Mouse (Mus musculus) hindbrain, embryonic 11.5 days (tissue): ENCODE results near the gene Copz2. TPM values are rescaled to one million over a fixed set of nuclear protein-coding genes. Genes with fewer than 3 reads are reported as not detected.

Source experiments
- ATAC-seq: fragments of 200-750 bp; cut with Nextera tagmentation; 2 replicates; pipeline ENCODE4 v1.8.0; 2017; ENCODE audit warnings: mild to moderate bottlenecking, moderate TSS enrichment, moderate library complexity; ENCODE audit not compliant: low FRiP score
- DNase-seq: peaks from one replicate; pipeline ENCODE4 v3.0.0-alpha.2; 2015; ENCODE audit warnings: low spot score
- H3K27ac ChIP-seq: fragments of 300-500 bp; sonication (generic); 2 replicates; pipeline ENCODE4 v1.5.1; 2014; ENCODE audit warnings: mild to moderate bottlenecking, low read depth, low read length
- H3K27me3 ChIP-seq: fragments of 300-500 bp; sonication (generic); 2 replicates; pipeline ENCODE4 v1.6.1; 2014; ENCODE audit warnings: mild to moderate bottlenecking, low read length, moderate library complexity, mixed read lengths; ENCODE audit not compliant: control insufficient read depth, insufficient read depth
- H3K36me3 ChIP-seq: fragments of 300-500 bp; sonication (generic); 2 replicates; pipeline ENCODE4 v1.6.1; 2014; ENCODE audit warnings: mild to moderate bottlenecking, low read length, moderate library complexity, mixed read lengths; ENCODE audit not compliant: control insufficient read depth, insufficient read depth
- H3K4me1 ChIP-seq: fragments of 300-500 bp; sonication (generic); replicated peaks from 2 replicates; pipeline ENCODE4 v1.6.1; 2014; ENCODE audit warnings: low read length, mixed read lengths; ENCODE audit not compliant: control insufficient read depth, insufficient read depth
- H3K4me2 ChIP-seq: fragments of 300-500 bp; sonication (generic); replicated peaks from 2 replicates; pipeline ENCODE4 v1.6.1; 2014; ENCODE audit warnings: mild to moderate bottlenecking, low read depth, low read length
- H3K4me3 ChIP-seq: fragments of 300-500 bp; sonication (generic); 2 replicates; pipeline ENCODE4 v1.5.1; 2014; ENCODE audit warnings: low read depth, low read length
- H3K9ac ChIP-seq: fragments of 300-500 bp; sonication (generic); 2 replicates; pipeline ENCODE4 v1.6.1; 2014; ENCODE audit warnings: low read depth, low read length
- H3K9me3 ChIP-seq: fragments of 300-500 bp; sonication (generic); 2 replicates; pipeline ENCODE4 v1.6.1; 2016; ENCODE audit warnings: low read length; ENCODE audit not compliant: control insufficient read depth
- WGBS: fragments of 180-500 bp; shearing (Covaris S2); extraction: QIAGEN DNeasy Blood & Tissue Kit; methylation state at CpG from one replicate; pipeline ENCODE4 v1.1.7; 2014; 5-methylcytosine and 5-hydroxymethylcytosine counted together
- polyA plus RNA-seq: library from polyadenylated mRNA; unstranded; fragments of >200 nt; fragmentation: Nextera tagmentation; extraction: Ambion mirVana; gene quantifications from 2 replicates; pipeline ENCODE4 v1.2.1, GENCODE M21; 2014

Gene Copz2
- polyA plus RNA-seq, 1 experiment from 2014 or later, result 62.8 TPM

GRCm38 (mm10) chr11:96832541-96832940 lies 17.1 kb upstream of the Copz2 start:
- no peak overlapping the region for H3K4me2 ChIP-seq
- H3K27ac ChIP-seq, result no peak overlapping the region
- ATAC-seq (no peak), DNase-seq (no peak)
- WGBS, result 88% methylated on average over 3 of the region's 3 CpGs
- no peaks in the 10 kb centered on the region for H3K27me3 ChIP-seq
- no peaks in the 10 kb centered on the region for H3K9me3 ChIP-seq
- H3K36me3 ChIP-seq, result no peaks in the 10 kb centered on the region
- no peak overlapping the region for H3K4me3 ChIP-seq
- no peaks in the 10 kb centered on the region; the same call in 1 of the 2 replicates for H3K4me1 ChIP-seq
- no peak overlapping the region for H3K9ac ChIP-seq

- H3K4me3 ChIP-seq, result no peak overlapping the region
Observed at GRCm38 (mm10) chr11:96832973-96833372, 16.7 kb upstream of the Copz2 start.

GRCm38 (mm10) chr11:96834127-96834526 lies 15.5 kb upstream of the Copz2 start:
- Histone ChIP-seq H3K4me1 (no peaks in the 10 kb centered on the region; the same call in 1 of the 2 replicates), H3K9ac (no peak overlapping the region), H3K4me2 (no peak overlapping the region), H3K27me3 (no peaks in the 10 kb centered on the region), H3K27ac (no peak overlapping the region), H3K36me3 (no peaks in the 10 kb centered on the region), H3K9me3 (no peaks in the 10 kb centered on the region), H3K4me3 (no peak overlapping the region)
- DNase-seq, result no peak
- ATAC-seq, result no peak
- 92% methylated on average over 1 of the region's 1 CpGs for WGBS

More at GRCm38 (mm10) chr11:96832973-96833372, 16.7 kb upstream of the Copz2 start:
- Histone ChIP-seq H3K4me2 (no peak overlapping the region), H3K27me3 (no peaks in the 10 kb centered on the region), H3K4me1 (no peaks in the 10 kb centered on the region; the same call in 1 of the 2 replicates), H3K36me3 (no peaks in the 10 kb centered on the region), H3K27ac (no peak overlapping the region), H3K9me3 (no peaks in the 10 kb centered on the region), H3K9ac (no peak overlapping the region)
- no peak for ATAC-seq
- WGBS, result 66% methylated on average over 2 of the region's 2 CpGs
- no peak for DNase-seq

GRCm38 (mm10) chr11:96837298-96837697 lies 12.4 kb upstream of the Copz2 start:
- no peak overlapping the region for H3K9ac ChIP-seq
- H3K36me3 ChIP-seq, result no peaks in the 10 kb centered on the region
- ATAC-seq (no peak), DNase-seq (no peak)
- H3K9me3 ChIP-seq, result no peaks in the 10 kb centered on the region
- H3K4me3 ChIP-seq, result no peak overlapping the region
- H3K4me2 ChIP-seq, result no peak overlapping the region
- WGBS, result 34% methylated on average over 9 of the region's 9 CpGs
- no peaks in the 10 kb centered on the region for H3K27me3 ChIP-seq
- H3K4me1 ChIP-seq, result no peaks in the 10 kb centered on the region
- no peak overlapping the region for H3K27ac ChIP-seq

- H3K9me3 ChIP-seq, result no peaks in the 10 kb centered on the region
Observed at GRCm38 (mm10) chr11:96838341-96838740, 11.3 kb upstream of the Copz2 start.

GRCm38 (mm10) chr11:96839428-96839827 lies 10.2 kb upstream of the Copz2 start:
- Histone ChIP-seq H3K9ac (no peak overlapping the region), H3K9me3 (no peaks in the 10 kb centered on the region), H3K36me3 (no peaks in the 10 kb centered on the region), H3K27me3 (no peaks in the 10 kb centered on the region), H3K4me2 (no peak overlapping the region), H3K4me1 (no peaks in the 10 kb centered on the region), H3K4me3 (no peak overlapping the region), H3K27ac (no peak overlapping the region)
- no peak for ATAC-seq
- DNase-seq, result no peak
- 74% methylated on average over 7 of the region's 7 CpGs for WGBS

More at GRCm38 (mm10) chr11:96838341-96838740, 11.3 kb upstream of the Copz2 start:
- ATAC-seq (no peak), DNase-seq (no peak)
- Histone ChIP-seq H3K27ac (no peak overlapping the region), H3K36me3 (no peaks in the 10 kb centered on the region), H3K4me1 (no peaks in the 10 kb centered on the region), H3K27me3 (no peaks in the 10 kb centered on the region), H3K4me2 (no peak overlapping the region), H3K9ac (no peak overlapping the region), H3K4me3 (no peak overlapping the region)
- 68% methylated on average over 4 of the region's 4 CpGs for WGBS

- ATAC-seq, result no peak
- Histone ChIP-seq H3K9ac (no peak overlapping the region), H3K36me3 (no peaks in the 10 kb centered on the region), H3K4me3 (no peak overlapping the region), H3K27me3 (no peaks in the 10 kb centered on the region), H3K27ac (no peak overlapping the region), H3K4me2 (no peak overlapping the region), H3K4me1 (no peaks in the 10 kb centered on the region), H3K9me3 (no peaks in the 10 kb centered on the region)
- DNase-seq, result no peak
- 81% methylated on average over 3 of the region's 3 CpGs for WGBS
Observed at GRCm38 (mm10) chr11:96839877-96840276, 9.8 kb upstream of the Copz2 start.

- DNase-seq, result no peak
- H3K27ac ChIP-seq, result no peak overlapping the region
- no peak for ATAC-seq
Observed at GRCm38 (mm10) chr11:96840290-96840689, 9.4 kb upstream of the Copz2 start.

GRCm38 (mm10) chr11:96843627-96844026 lies 6.0 kb upstream of the Copz2 start:
- Histone ChIP-seq H3K27me3 (no peaks in the 10 kb centered on the region), H3K4me1 (no peaks in the 10 kb centered on the region), H3K9ac (no peak overlapping the region), H3K4me2 (no peak overlapping the region), H3K4me3 (no peak overlapping the region), H3K27ac (no peak overlapping the region), H3K36me3 (no peaks in the 10 kb centered on the region), H3K9me3 (no peaks in the 10 kb centered on the region)
- ATAC-seq (no peak), DNase-seq (no peak)
- WGBS, result 54% methylated on average over 3 of the region's 3 CpGs

More at GRCm38 (mm10) chr11:96840290-96840689, 9.4 kb upstream of the Copz2 start:
- Histone ChIP-seq H3K36me3 (no peaks in the 10 kb centered on the region), H3K4me3 (no peak overlapping the region), H3K9ac (no peak overlapping the region), H3K4me1 (no peaks in the 10 kb centered on the region), H3K27me3 (no peaks in the 10 kb centered on the region), H3K4me2 (no peak overlapping the region), H3K9me3 (no peaks in the 10 kb centered on the region)
- 45% methylated on average over 8 of the region's 8 CpGs for WGBS
